Mouse (Mus musculus) heart, embryonic 16.5 days (tissue): ENCODE results near the gene Gm20479. TPM values are rescaled to one million over a fixed set of nuclear protein-coding genes. Genes with fewer than 3 reads are reported as not detected.

Experiments used
- ATAC-seq: fragments of 200-750 bp; cut with Nextera tagmentation; replicated peaks from 2 replicates; pipeline ENCODE4 v1.8.0; 2017; ENCODE audit warnings: moderate number of reproducible peaks; ENCODE audit not compliant: insufficient read depth, low FRiP score; ENCODE audit errors: extremely low read depth
- H3K27ac ChIP-seq: fragments of 300-500 bp; sonication (generic); 2 replicates; pipeline ENCODE4 v1.5.1; 2014; ENCODE audit warnings: mild to moderate bottlenecking, low read length, control low read depth, moderate library complexity
- H3K27me3 ChIP-seq: fragments of 300-500 bp; sonication (generic); 2 replicates; pipeline ENCODE4 v1.6.1; 2014; ENCODE audit warnings: low read length, mixed read lengths; ENCODE audit not compliant: control insufficient read depth, insufficient read depth
- H3K36me3 ChIP-seq: fragments of 300-500 bp; sonication (generic); 2 replicates; pipeline ENCODE4 v1.6.1; 2014; ENCODE audit not compliant: control insufficient read depth, insufficient read depth
- H3K4me1 ChIP-seq: fragments of 300-500 bp; sonication (generic); 2 replicates; pipeline ENCODE4 v1.6.1; 2014; ENCODE audit warnings: low read length, mixed read lengths; ENCODE audit not compliant: control insufficient read depth, insufficient read depth
- H3K4me2 ChIP-seq: fragments of 300-500 bp; sonication (generic); 2 replicates; pipeline ENCODE4 v1.6.1; 2014; ENCODE audit warnings: low read depth, mild to moderate bottlenecking, control low read depth, low read length
- H3K4me3 ChIP-seq: fragments of 300-500 bp; sonication (generic); 2 replicates; pipeline ENCODE4 v1.5.1; 2014; ENCODE audit warnings: mild to moderate bottlenecking, control low read depth, low read length
- H3K9ac ChIP-seq: fragments of 300-500 bp; sonication (generic); 2 replicates; pipeline ENCODE4 v1.6.1; 2014; ENCODE audit warnings: low read length, control low read depth
- H3K9me3 ChIP-seq: fragments of 300-500 bp; sonication (generic); replicated peaks from 2 replicates; pipeline ENCODE4 v1.6.1; 2016; ENCODE audit warnings: low read length; ENCODE audit not compliant: control insufficient read depth
- WGBS: fragments of 180-500 bp; shearing (Covaris S2); extraction: QIAGEN DNeasy Blood & Tissue Kit; methylation state at CpG from one replicate; pipeline ENCODE4 v1.1.7; 2014; 5-methylcytosine and 5-hydroxymethylcytosine counted together
- polyA plus RNA-seq: library from polyadenylated mRNA; unstranded; fragments of >200 nt; fragmentation: Nextera tagmentation; extraction: Ambion mirVana; gene quantifications from 2 replicates; pipeline ENCODE4 v1.2.1, GENCODE M21; 2015

Gm20479 gene
- polyA plus RNA-seq, 1 experiment from 2014 or later, result not detected

DNA sequence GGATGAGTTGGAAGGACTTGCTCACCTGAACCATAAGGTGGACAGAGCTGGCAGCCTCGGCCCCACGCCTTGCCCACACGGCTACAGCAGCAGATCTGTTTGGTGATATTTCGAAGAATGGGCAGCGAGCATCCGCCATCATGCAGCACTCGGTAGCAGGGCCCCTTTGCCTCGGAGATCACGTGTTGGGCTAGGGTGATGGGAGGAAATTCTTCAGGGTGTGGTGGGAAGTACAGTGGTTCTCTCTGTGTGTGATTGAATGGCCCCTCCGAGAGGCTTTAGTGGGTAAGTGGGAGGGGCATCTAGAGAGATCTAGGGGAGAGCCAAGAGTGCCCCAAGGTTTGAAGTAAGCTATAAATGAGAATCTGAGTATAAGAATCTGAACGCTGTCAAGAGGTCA, 29.1 kb downstream of the Gm20479 start:
- no peak overlapping the region for H3K4me2 ChIP-seq
- H3K36me3 ChIP-seq, result no peaks in the 10 kb centered on the region; the same call in 1 of the 2 replicates
- peaks cover 76% of the 10 kb centered on the region for H3K27me3 ChIP-seq
- no peak for ATAC-seq
- H3K27ac ChIP-seq, result no peak overlapping the region
- H3K9ac ChIP-seq, result no peak overlapping the region
- H3K4me3 ChIP-seq, result no peak overlapping the region
- H3K9me3 ChIP-seq, result no peaks in the 10 kb centered on the region
- 76% methylated on average over 11 of the region's 11 CpGs for WGBS
- H3K4me1 ChIP-seq, result peaks cover 37% of the 10 kb centered on the region

DNA sequence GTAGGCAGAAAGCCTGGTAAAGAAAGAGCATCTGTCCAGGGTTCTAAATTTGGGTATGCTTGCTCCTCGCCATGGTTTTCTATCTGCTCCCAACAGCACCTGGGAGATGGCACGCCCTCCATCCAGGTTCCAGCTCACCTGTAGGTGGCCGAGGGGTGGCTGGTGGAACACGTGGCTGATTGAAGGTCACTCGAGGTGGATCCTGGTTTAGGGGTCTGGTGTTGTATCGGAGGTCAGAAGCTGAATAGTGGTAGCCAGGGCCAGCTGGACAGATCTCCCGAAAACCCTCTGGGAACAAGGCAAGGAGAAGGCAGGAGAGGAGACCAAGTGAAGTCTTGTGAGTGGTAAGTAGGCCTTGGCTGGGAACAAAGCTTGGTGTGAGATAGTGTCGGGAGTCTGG, 29.7 kb downstream of the Gm20479 start:
- WGBS, result 90% methylated on average over 8 of the region's 8 CpGs
- H3K9ac ChIP-seq, result no peak overlapping the region
- peaks cover 32% of the 10 kb centered on the region for H3K4me1 ChIP-seq
- H3K36me3 ChIP-seq, result no peaks in the 10 kb centered on the region; the same call in 1 of the 2 replicates
- H3K27me3 ChIP-seq, result peaks cover 76% of the 10 kb centered on the region
- H3K4me2 ChIP-seq, result no peak overlapping the region
- H3K9me3 ChIP-seq, result no peaks in the 10 kb centered on the region
- H3K27ac ChIP-seq, result no peak overlapping the region
- H3K4me3 ChIP-seq, result no peak overlapping the region
- no peak for ATAC-seq

DNA sequence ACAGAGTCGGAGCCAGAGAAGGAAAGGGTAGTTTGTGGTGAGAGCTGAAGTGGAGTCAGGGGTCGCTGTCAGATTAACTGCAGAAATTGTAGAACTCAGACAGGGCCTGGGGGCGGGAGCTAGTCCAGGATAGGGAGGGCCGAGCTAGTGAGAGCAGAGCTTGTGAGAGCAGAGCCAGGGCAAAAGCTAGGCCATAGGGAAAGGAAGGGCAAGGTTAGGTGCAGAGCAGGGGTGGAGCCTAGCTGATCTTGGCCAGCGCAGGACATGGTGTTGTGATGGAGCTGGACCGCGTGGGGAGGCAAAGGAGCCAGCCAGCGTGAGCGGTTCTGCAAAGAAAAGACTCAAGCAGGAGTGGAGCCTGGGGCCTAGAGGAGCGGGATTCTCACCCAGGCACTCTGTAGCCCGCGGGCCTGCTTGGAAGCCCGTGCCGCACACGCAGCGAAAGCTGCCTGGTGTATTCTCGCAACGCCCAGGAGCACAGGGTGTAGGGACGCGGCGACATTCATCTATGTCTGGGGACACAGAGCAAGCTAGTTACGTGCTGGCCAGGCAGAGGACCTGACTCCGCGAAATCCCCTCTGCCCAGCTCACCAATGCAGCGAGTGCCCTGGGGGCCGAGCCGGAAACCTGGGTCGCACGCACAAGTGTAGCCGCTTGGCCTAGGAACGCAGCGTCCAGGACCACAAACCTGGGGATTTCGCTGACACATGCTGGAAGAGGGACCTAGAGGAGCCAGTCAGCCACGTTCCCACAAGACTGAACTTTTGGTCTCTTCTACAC, 30.9 kb downstream of the Gm20479 start:
- peaks cover 74% of the 10 kb centered on the region for H3K27me3 ChIP-seq
- H3K27ac ChIP-seq, result no peak overlapping the region

DNA sequence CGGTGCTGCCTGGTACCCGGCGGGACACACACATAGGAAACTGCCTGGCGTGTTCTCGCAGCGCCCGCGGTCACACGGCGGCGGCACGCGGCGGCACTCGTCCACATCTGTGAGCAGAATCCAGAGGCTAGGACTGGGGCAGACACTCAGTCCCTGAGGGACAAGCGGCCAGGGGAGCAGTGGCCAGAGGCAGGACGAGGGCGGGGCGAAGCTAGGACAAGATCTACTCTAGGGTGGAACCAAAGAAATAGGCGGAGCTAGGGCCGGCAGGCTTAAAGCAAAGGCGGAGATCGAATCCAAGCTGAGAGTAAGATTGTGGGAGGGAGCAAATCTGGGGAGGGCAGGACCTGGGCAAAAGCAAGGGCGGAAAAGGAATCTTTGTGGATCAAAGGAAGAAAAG, 31.5 kb downstream of the Gm20479 start:
- H3K27ac ChIP-seq, result no peak overlapping the region

More for the DNA sequence above, 30.9 kb downstream of the Gm20479 start:
- no peak overlapping the region for H3K9ac ChIP-seq
- WGBS, result 42% methylated on average over 34 of the region's 34 CpGs
- H3K9me3 ChIP-seq, result no peaks in the 10 kb centered on the region
- H3K4me1 ChIP-seq, result peaks cover 24% of the 10 kb centered on the region
- H3K36me3 ChIP-seq, result no peaks in the 10 kb centered on the region; the same call in 1 of the 2 replicates
- H3K4me2 ChIP-seq, result peak overlapping the region; percentile 49
- peak overlapping the region; percentile 30 for H3K4me3 ChIP-seq
- no peak for ATAC-seq

DNA sequence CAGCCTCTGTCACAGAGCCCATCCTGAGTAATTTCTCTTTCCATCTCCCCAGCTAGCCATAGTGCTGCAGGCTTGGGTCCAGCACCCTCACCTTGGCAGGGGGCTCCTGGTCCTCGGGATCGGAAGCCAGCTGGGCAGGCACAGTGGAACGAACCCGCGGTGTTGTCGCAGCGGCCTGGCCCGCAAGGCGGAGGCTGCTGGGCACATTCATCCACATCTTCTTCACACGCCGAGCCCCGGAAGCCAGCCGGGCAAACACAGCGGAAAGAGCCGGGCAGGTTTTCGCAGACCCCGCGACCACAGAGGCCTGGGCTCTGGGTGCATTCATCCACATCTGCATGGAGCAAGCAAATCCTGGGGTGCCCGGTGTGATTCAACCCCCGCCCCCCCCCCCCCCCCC, 32.3 kb downstream of the Gm20479 start:
- no peak for ATAC-seq
- 51% methylated on average over 19 of the region's 20 CpGs for WGBS

More for the DNA sequence above, 31.5 kb downstream of the Gm20479 start:
- H3K4me1 ChIP-seq, result peaks cover 21% of the 10 kb centered on the region
- H3K27me3 ChIP-seq, result peaks cover 71% of the 10 kb centered on the region
- WGBS, result 8% methylated on average over 24 of the region's 24 CpGs
- no peaks in the 10 kb centered on the region; the same call in 1 of the 2 replicates for H3K36me3 ChIP-seq
- peak overlapping the region; percentile 49 for H3K4me2 ChIP-seq
- H3K4me3 ChIP-seq, result peak overlapping the region; percentile 30
- H3K9me3 ChIP-seq, result no peaks in the 10 kb centered on the region
- 0 out of 2 replicates have a peak, but pooled peaks have one; percentile 42 for ATAC-seq
- no peak overlapping the region for H3K9ac ChIP-seq

DNA sequence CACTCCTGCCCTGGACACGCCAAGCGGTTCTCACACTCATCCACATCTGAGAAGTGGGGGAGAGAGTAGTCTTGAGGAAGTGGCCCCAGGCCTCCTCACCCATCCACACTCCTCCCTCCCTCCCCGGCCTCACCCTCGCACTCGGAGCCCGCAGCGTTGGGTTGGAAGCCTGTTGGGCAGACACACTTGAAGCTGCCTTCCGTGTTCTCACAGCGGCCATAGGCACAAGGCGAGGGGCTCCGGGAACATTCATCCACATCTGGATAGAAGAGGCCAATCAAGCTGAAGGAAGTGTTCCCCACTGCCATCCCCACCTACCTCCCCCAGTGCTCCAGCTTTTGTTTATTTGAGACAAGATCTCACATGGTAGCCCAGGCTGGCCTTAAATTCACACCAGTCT, 33.1 kb downstream of the Gm20479 start:
- H3K27me3 ChIP-seq, result peaks cover 58% of the 10 kb centered on the region
- ATAC-seq, result no peak
- no peaks in the 10 kb centered on the region; the same call in 1 of the 2 replicates for H3K36me3 ChIP-seq
- no peak overlapping the region for H3K4me3 ChIP-seq
- no peaks in the 10 kb centered on the region for H3K9me3 ChIP-seq
- H3K9ac ChIP-seq, result no peak overlapping the region
- peaks cover 7% of the 10 kb centered on the region for H3K4me1 ChIP-seq
- H3K4me2 ChIP-seq, result no peak overlapping the region
- WGBS, result 98% methylated on average over 11 of the region's 11 CpGs
- H3K27ac ChIP-seq, result no peak overlapping the region

More for the DNA sequence above, 32.3 kb downstream of the Gm20479 start:
- H3K9me3 ChIP-seq, result no peaks in the 10 kb centered on the region
- H3K4me1 ChIP-seq, result peaks cover 14% of the 10 kb centered on the region
- H3K4me2 ChIP-seq, result no peak overlapping the region
- H3K27ac ChIP-seq, result no peak overlapping the region
- peaks cover 64% of the 10 kb centered on the region for H3K27me3 ChIP-seq
- H3K9ac ChIP-seq, result no peak overlapping the region
- H3K36me3 ChIP-seq, result no peaks in the 10 kb centered on the region; the same call in 1 of the 2 replicates
- no peak overlapping the region for H3K4me3 ChIP-seq

DNA sequence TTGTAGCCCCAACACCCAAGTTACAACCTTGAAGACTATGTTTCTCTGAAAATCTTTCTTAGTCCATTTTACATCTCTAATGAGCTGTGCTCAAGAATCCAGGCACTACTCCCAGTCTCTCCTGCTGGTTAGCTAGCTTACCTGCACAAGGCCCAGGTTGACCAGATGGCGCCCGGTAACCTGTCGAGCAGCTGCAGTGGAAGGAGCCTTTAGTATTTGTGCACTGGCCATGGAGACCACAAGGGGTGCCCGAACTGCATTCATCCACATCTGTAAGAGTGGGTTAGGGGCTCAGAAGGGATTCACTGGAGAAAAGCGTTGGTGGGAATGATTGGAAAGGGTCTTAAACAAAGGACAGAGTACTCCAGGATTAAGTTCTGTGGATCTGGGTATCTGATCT, 34.2 kb downstream of the Gm20479 start:
- peaks cover 3% of the 10 kb centered on the region for H3K4me1 ChIP-seq
- no peak overlapping the region for H3K4me2 ChIP-seq
- no peak overlapping the region for H3K4me3 ChIP-seq
- no peak for ATAC-seq
- H3K27me3 ChIP-seq, result peaks cover 47% of the 10 kb centered on the region
- no peak overlapping the region for H3K27ac ChIP-seq
- 91% methylated on average over 5 of the region's 5 CpGs for WGBS
- no peaks in the 10 kb centered on the region for H3K9me3 ChIP-seq
- no peaks in the 10 kb centered on the region; the same call in 1 of the 2 replicates for H3K36me3 ChIP-seq
- H3K9ac ChIP-seq, result no peak overlapping the region

DNA sequence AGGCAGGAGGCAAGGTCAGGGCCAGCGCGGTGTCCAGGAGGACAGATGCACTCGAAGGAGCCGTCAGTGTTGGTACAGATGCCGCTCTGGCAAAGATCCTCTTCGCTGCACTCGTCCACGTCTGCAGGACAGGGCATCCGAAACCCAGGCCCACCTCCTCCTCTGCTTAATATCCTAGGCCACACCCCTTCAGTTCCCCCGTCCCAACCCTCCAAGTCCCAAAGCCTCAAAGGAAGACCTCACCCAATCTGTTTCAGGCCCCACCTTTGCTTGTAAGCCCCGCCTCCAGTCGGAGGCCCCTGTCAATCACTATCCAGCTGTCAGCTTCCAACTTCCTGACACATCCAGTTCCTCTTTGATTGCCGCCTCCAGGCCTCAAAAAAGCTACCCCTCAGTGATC, 34.9 kb downstream of the Gm20479 start:
- Histone ChIP-seq H3K9me3 (no peaks in the 10 kb centered on the region), H3K27me3 (peaks cover 40% of the 10 kb centered on the region), H3K27ac (no peak overlapping the region), H3K4me1 (peaks cover 3% of the 10 kb centered on the region), H3K4me2 (no peak overlapping the region), H3K4me3 (no peak overlapping the region), H3K36me3 (peaks cover 3% of the 10 kb centered on the region; the same call in 1 of the 2 replicates), H3K9ac (no peak overlapping the region)
- ATAC-seq, result no peak
- WGBS, result 30% methylated on average over 13 of the region's 13 CpGs

DNA sequence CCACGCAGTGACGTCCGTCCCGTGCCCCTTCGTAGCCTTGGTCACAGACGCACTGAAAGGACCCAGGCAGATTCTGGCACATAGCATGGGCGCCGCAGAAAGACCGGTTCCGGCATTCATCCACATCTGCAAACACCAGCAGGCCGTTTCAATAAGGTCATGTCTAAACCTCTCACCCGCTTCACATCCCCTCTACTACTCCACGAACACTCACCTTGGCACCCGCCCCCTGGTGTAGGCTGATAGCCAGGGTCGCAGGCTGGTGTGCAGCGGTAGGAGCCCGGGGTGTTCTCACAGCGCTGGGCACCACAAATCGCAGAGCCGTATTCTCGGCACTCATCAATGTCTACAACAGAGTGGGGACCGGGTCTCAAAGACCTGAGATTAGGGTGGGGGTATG, 37.8 kb downstream of the Gm20479 start:
- no peak overlapping the region for H3K4me3 ChIP-seq
- no peak overlapping the region for H3K9ac ChIP-seq
- H3K27ac ChIP-seq, result no peak overlapping the region
- H3K27me3 ChIP-seq, result peaks cover 22% of the 10 kb centered on the region
- H3K9me3 ChIP-seq, result peaks cover 3% of the 10 kb centered on the region; the same call in 1 of the 2 replicates
- 84% methylated on average over 22 of the region's 22 CpGs for WGBS
- no peaks in the 10 kb centered on the region for H3K4me1 ChIP-seq
- H3K4me2 ChIP-seq, result no peak overlapping the region
- H3K36me3 ChIP-seq, result peaks cover 7% of the 10 kb centered on the region
- no peak for ATAC-seq
